Mouse (Mus musculus) gastrocnemius, postnatal 14 days (tissue): ENCODE measurements around the gene Pbp2. TPM values are rescaled to one million over a fixed set of nuclear protein-coding genes. Genes with fewer than 3 reads are reported as not detected.

Experiments used
- DNase-seq: peaks from one replicate; pipeline ENCODE4 v3.0.0; 2021; ENCODE audit warnings: mixed read lengths
- intact Hi-C: fragments of 180-260 bp; cut with DNase I; formaldehyde crosslinking; loops from one replicate; pipeline ENCODE4 v1.15.1; 2025; ENCODE audit warnings: low total_unique reads
- total RNA-seq, 2 experiments: library from RNA; stranded (reverse); gene quantifications; 2 replicates each; pipeline ENCODE4 v1.2.3; 2021

Pbp2 gene
- total RNA-seq, 2 experiments from 2014 or later, result not detected

DNA sequence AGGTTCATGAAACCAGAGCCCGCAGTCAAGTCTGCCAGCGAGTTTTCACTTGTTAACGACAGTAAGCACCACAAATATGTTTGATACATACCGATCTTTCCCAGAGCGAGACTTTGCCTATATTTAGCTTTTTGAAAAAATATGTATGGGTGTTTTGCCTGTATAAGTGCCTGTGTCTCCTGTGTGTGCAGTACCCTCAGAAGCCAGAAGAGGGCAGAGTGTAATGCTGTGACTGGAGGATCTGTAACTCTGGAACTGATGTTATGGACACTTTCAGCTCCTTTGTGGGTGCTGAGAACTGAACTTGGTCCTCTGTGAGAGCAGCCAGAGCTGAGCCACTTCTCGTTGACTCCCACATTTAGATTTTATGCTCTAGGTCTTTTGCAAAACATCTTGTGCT is 46.1 kb downstream of the Pbp2 start:
- intact Hi-C loops, result no loop called here
- no peak for DNase-seq

DNA sequence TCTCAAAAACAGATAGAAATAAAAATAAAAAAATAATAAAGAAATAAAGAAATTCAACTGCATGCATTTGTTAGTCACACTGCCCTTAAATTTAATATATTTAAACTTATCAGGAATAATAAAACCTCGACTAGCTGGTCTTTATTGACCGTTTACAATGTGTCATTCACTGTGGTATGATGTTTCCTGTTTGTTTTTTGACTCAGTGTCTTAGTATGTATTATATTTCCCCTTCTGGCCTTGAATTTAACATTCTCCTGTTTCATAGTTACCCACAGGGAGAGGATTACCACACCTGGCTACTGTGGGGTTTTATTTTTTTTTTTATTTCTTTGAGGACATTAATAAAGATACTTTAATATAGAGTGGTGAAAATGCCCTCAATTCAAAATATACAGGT is 47.6 kb downstream of the Pbp2 start:
- intact Hi-C loops, result no loop called here
- no peak for DNase-seq

DNA sequence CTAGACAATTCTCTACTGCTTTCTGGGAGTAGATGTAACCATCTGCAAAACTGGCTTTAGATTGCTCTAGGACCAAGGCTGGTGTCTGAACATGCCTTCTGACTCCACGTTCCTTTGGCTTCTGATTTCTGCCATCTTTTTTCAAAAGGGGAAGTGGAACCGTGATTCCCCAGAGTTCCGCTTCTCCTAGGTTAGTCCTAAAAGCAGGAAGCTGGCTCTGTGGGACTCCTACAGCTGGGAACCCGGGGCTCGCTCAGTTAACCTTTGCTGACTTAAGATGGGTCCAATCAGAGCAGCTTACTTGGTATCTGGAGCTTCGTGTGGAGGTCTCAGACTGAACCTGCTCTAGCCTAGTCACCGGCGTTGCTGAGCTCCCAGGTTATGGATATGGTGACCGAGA is 49.1 kb downstream of the Pbp2 start:
- DNase-seq, result no peak
- intact Hi-C loops, result no loop called here

DNA sequence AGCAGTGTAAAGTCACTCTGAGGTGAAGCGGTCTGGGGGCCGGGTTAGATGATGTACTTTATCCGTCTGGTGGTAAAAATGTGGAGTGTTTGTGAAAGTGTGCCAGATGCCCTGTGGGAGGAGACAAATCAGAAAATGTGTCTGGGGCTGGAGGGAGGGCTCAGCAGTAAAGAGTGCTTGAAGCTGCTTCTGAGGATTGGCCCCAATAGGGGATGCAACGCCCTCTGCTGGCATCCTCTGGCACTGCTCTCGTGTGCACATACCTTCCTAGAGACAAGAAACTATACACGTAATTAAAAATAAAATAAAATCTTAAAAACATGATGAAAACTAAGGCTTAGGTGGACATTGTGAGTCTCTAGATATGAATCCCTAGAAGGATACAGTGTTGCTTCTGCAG is 49.8 kb downstream of the Pbp2 start:
- DNase-seq, result no peak
- intact Hi-C loops, result no loop called here

Other genes with a start within 250 kb of the Pbp2 start
- gene Gprc5a, start 244.8 kb downstream of the Pbp2 start, total RNA-seq, result under 1 TPM; 0.41 to 0.66 TPM
- not detected for gene Gprc5d, start 192.1 kb downstream of the Pbp2 start, total RNA-seq
- gene Fam234b, start 112.4 kb downstream of the Pbp2 start, total RNA-seq, result 1 to 10 TPM; 2.5 to 3.1 TPM
- 10 to 100 TPM in 1 of 2 experiments, 1 to 10 TPM in 1; 9.7 to 10.3 TPM for gene Hebp1, start 112.4 kb downstream of the Pbp2 start, total RNA-seq
- under 1 TPM in 1 of 2 experiments, not detected in 1; 0.29 TPM for gene Gsg1, start 56.1 kb downstream of the Pbp2 start, total RNA-seq
- 100 to 1,000 TPM in 1 of 2 experiments, 10 to 100 TPM in 1; 83.9 to 105 TPM for gene Emp1, start 52.1 kb upstream of the Pbp2 start, total RNA-seq